Mouse (Mus musculus) midbrain, embryonic 12.5 days (tissue): Measurements from ENCODE around the gene Polr3e. TPM values are rescaled to one million over a fixed set of nuclear protein-coding genes. Genes with fewer than 3 reads are reported as not detected.

Source experiments
- ATAC-seq: fragments of 200-750 bp; cut with Nextera tagmentation; 2 replicates; pipeline ENCODE4 v1.8.0; 2017; ENCODE audit warnings: low read depth, moderate TSS enrichment, moderate library complexity; ENCODE audit not compliant: low FRiP score
- H3K27ac ChIP-seq: fragments of 300-500 bp; sonication (generic); replicated peaks from 2 replicates; pipeline ENCODE4 v1.5.1; 2016; ENCODE audit warnings: mild to moderate bottlenecking
- H3K27me3 ChIP-seq: fragments of 300-500 bp; sonication (generic); 2 replicates; pipeline ENCODE4 v1.6.1; 2016; ENCODE audit warnings: mild to moderate bottlenecking
- H3K36me3 ChIP-seq: fragments of 300-500 bp; sonication (generic); 2 replicates; pipeline ENCODE4 v1.6.1; 2016
- H3K4me1 ChIP-seq: fragments of 300-500 bp; sonication (generic); 2 replicates; pipeline ENCODE4 v1.6.1; 2016
- H3K4me2 ChIP-seq: fragments of 300-500 bp; sonication (generic); replicated peaks from 2 replicates; pipeline ENCODE4 v1.6.1; 2016; ENCODE audit warnings: mild to moderate bottlenecking, moderate library complexity
- H3K4me3 ChIP-seq: fragments of 300-500 bp; sonication (generic); 2 replicates; pipeline ENCODE4 v1.5.1; 2016; ENCODE audit warnings: mild to moderate bottlenecking
- H3K9ac ChIP-seq: fragments of 300-500 bp; sonication (generic); replicated peaks from 2 replicates; pipeline ENCODE4 v1.6.1; 2016; ENCODE audit warnings: mild to moderate bottlenecking, moderate library complexity
- H3K9me3 ChIP-seq: fragments of 300-500 bp; sonication (generic); 2 replicates; pipeline ENCODE4 v1.6.1; 2016; ENCODE audit warnings: mild to moderate bottlenecking
- WGBS: fragments of 180-500 bp; shearing (Covaris S2); methylation state at CpG from one replicate; pipeline ENCODE4 v1.1.7; 2016; 5-methylcytosine and 5-hydroxymethylcytosine counted together
- polyA plus RNA-seq: library from polyadenylated mRNA; unstranded; fragments of >200 nt; fragmentation: Nextera tagmentation; extraction: Ambion mirVana; gene quantifications from 2 replicates; pipeline ENCODE4 v1.2.1, GENCODE M21; 2016

Polr3e gene
- polyA plus RNA-seq, result 31.4 and 33.2 TPM in 2 replicates

DNA sequence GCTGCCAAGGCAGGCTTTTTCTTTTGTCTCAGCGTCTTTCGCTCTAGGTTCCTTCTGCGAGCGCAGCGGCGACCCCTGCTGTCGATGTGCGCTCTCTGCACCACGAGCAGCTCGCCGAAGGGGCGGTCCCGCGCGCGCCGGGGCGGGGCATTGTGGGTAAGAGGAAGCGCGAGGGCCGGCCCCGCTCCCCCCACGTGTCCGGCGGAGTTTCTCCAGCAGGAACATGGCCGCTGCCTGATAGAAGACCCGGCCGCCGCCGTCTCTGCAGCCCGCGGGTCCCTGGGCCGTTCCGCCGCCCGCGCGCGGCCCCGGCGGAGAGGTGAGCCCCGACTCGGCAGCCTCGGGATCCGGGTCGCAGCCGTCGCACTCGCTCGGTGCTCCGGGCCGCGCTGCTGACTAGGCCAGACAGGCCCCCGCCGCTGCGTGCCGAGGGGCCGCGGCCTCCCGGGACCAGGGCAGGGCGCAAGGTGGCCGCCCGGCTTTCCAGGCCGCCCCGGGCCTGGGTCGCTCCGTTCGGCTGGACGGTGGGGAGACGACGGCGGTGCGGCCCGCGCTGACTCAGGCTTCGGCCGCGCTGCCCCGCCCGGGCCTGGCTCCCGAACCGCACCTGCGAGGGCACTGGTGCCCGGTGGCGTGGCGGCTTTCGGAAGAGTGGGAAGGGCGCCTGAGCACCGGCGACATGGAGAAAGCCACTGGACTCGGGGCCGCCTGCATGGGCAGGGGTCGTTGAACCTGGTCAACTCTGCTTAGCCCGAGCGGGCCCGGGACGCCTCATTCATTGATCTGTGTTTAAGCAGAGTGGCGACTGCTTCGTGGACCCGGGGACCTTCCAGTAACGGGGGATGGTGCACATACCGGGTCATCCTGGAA is at the start of gene Polr3e:
TSS of gene Polr3e (plus strand) at position 153 of the 870 bp plus-strand sequence.
- peaks cover 2% of the 10 kb centered on the region for H3K36me3 ChIP-seq
- peak within 1 kb of the TSS; percentile 91 for H3K4me3 ChIP-seq
- H3K9ac ChIP-seq, result peak within 1 kb of the TSS; percentile 87
- H3K4me1 ChIP-seq, result peaks cover 15% of the 10 kb centered on the region; the same call in 1 of the 2 replicates
- H3K27me3 ChIP-seq, result no peaks in the 10 kb centered on the region
- H3K9me3 ChIP-seq, result no peaks in the 10 kb centered on the region
- peak within 1 kb of the TSS; percentile 81 for H3K27ac ChIP-seq
- peak; percentile 93 for ATAC-seq
- H3K4me2 ChIP-seq, result peak within 1 kb of the TSS; percentile 68
- WGBS, result under 1% methylated on average over 102 of the region's 102 CpGs

DNA sequence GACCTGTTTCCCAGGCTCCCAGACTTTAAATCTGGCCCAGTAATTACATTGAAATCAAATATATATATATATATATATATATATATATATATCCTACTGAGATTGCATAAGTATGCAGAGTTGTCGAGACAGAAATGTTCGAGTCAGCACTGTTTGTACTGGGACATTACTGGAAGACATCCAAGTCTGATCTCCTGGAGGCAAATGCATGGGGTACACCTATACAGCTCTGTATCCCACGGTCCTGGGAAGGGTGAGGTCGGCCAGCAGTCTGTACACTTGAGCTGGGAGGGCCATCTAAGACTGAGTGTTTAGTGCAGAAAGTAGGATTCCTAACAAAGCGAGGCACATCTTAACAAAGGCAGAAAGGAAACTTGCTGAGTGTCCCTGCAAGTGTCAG is 47.7 kb upstream of the Polr3e start:
- H3K27ac ChIP-seq, result no peak overlapping the region
- peaks cover 18% of the 10 kb centered on the region for H3K4me1 ChIP-seq
- no peaks in the 10 kb centered on the region for H3K36me3 ChIP-seq
- no peak for ATAC-seq
- H3K27me3 ChIP-seq, result no peaks in the 10 kb centered on the region
- H3K9ac ChIP-seq, result no peak overlapping the region
- no peaks in the 10 kb centered on the region for H3K9me3 ChIP-seq
- no peak overlapping the region for H3K4me3 ChIP-seq
- WGBS, result 71% methylated on average over 5 of the region's 5 CpGs
- no peak overlapping the region for H3K4me2 ChIP-seq

DNA sequence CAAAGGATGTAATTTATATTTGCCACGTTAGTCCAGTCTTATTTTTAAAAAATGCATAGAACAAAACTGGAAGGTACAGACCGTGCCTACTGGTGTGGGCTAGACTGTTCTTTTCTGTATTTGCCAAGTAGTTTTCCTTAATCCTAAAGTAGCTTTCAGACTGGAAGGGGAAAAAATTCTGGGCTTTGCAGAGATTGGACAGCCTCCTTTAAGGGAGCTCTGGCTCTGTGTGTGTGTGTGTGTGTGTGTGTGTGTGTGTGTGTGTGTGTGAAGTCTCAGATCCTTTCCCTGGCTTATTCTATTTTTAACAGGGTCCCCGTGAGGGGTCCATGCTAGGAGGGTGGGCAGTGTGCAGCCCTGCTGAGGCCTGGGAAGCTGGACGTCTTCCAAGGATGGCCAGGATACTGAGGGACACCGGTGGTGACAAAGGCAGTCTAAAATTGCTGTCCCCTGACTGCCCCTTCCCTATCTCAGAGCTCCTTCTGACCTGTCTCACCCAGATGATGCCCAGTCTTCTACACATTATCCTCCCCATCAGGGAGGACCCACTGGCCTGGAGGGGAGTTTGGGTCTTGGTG is 47.0 kb upstream of the Polr3e start:
- ATAC-seq, result no peak

DNA sequence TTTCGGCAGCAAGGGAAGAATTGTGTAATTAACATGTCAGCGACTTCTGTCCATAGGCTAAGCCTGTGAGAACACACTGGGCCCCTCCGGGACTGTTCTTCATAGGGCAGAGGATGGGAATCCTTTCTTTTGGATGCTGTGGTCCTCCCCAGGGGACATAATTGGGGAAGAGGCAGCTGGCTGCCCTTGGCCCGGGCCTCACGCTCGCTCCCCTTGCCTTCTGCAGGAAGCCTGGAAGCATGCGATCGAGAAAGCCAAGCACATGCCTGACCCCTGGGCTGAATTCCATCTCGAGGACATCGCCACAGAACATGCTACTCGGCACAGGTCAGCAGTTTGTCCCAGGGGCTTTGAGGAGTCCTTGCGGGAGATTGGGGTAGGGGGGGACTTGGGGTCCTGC is 44.5 kb upstream of the Polr3e start:
- Histone ChIP-seq H3K27ac (no peak overlapping the region), H3K4me2 (no peak overlapping the region), H3K9me3 (no peaks in the 10 kb centered on the region), H3K4me3 (no peak overlapping the region), H3K27me3 (no peaks in the 10 kb centered on the region), H3K4me1 (no peaks in the 10 kb centered on the region), H3K9ac (no peak overlapping the region), H3K36me3 (no peaks in the 10 kb centered on the region)
- WGBS, result 80% methylated on average over 12 of the region's 12 CpGs
- ATAC-seq, result no peak

More for the DNA sequence above, 47.0 kb upstream of the Polr3e start:
- Histone ChIP-seq H3K9me3 (no peaks in the 10 kb centered on the region), H3K27ac (no peak overlapping the region), H3K4me1 (peaks cover 12% of the 10 kb centered on the region), H3K4me2 (no peak overlapping the region), H3K36me3 (no peaks in the 10 kb centered on the region), H3K27me3 (no peaks in the 10 kb centered on the region), H3K4me3 (no peak overlapping the region), H3K9ac (no peak overlapping the region)
- WGBS, result 73% methylated on average over 5 of the region's 5 CpGs

DNA sequence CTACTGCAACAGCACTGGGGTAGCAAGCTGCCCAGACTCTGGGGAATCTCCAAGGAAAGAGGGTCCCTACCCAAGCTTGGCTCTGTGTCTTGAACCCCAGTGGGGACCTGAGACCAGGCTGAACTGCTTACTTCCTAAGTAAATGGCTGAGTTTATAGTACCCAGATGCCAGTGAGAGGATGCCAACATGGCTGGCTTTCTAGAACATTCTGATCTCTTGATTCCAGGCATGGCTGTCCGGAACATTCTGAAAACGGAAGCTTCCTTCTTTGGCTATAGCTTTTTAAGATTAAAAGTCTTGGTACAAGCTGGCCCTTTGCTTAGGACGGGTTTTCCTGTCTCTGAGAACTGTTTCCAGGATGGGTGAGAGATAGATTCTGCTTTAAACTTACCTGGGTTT is 43.5 kb upstream of the Polr3e start:
- H3K36me3 ChIP-seq, result no peaks in the 10 kb centered on the region
- no peaks in the 10 kb centered on the region for H3K4me1 ChIP-seq
- no peak for ATAC-seq
- H3K27me3 ChIP-seq, result no peaks in the 10 kb centered on the region
- no peak overlapping the region for H3K9ac ChIP-seq
- H3K4me2 ChIP-seq, result no peak overlapping the region
- H3K27ac ChIP-seq, result no peak overlapping the region
- no peaks in the 10 kb centered on the region for H3K9me3 ChIP-seq
- no peak overlapping the region for H3K4me3 ChIP-seq
- WGBS, result 94% methylated on average over 3 of the region's 3 CpGs

DNA sequence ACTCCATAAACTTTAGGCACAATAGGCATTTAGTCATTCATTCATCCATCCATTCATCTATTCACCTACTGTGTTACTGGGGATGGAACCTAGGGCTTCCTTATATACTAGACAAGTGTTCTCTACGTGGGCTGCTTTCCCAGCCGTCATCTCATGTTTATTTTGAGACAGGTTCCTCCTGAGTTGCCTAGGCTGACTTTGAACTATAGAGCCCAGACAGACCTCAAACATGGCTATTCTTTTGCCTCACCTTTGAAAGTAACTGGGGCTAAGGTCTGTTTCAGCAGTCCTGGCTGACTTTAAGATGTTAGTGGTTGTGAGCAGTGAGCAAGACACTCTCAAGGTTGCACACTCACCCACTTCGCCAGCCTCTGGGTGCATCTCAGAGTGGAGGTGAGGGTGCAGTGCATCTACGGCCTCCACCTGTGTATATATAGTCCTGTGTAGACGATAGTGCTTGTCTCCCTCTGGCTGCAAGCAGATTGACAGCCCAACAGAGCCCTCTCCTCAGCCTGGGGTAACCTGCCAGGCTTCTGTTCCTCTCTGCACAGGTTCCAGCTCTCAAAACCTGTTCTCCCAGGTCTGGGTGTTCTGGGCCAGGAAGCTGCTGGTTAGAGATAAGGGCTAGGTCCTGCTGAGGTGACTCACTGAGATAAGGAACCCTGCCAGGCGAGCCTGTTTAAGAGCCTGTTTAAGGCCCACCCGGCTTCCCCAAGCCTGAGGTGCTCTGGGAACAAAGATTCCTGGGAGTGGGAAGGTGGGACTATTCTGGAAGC is 42.6 kb upstream of the Polr3e start:
- Histone ChIP-seq H3K4me3 (no peak overlapping the region), H3K4me2 (no peak overlapping the region), H3K9ac (no peak overlapping the region), H3K4me1 (no peaks in the 10 kb centered on the region), H3K36me3 (0 out of 2 replicates have a peak, but pooled peaks cover 3% of the 10 kb centered on the region), H3K27ac (no peak overlapping the region), H3K9me3 (no peaks in the 10 kb centered on the region), H3K27me3 (no peaks in the 10 kb centered on the region)
- 80% methylated on average over 7 of the region's 7 CpGs for WGBS
- ATAC-seq, result no peak

DNA sequence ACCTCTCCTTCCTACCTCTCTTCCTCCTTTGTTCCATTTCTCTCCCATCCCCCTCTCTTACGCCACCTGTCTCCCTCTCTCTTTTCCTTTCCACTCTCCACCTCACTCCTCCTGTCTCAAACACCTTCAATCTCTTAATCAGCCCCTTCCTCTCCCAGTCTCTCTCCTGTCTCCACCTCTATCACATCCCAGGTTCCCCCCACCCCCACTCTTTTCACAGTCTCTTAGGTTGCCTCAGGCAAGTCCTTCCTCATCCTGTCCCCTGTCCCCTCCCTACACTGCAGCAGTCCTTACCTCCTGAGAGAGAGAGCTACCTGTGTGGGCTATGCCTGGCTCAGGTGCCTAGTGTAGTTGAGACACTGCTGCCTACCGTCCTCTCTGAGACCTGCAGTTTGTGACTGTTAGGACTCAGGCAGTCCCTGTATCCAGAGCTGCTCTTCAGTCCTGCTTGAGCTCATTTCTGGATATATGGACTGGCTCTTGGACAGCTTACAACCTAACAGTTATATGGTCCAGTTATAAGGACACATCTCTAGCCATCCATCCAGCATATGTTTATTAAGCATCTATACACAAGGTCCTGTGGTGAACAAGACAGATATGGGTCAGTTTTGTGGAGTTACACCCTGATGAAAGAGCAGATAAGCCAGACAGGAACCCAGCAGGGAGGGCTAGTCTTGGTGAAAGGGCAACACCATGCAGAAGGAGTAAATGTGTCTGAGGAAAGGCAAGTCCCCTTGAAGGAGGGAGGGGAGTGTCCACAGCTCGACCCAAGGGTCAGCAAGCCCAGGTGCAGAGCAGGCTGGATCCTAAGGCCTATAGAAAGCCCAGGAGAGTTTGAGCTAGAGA is 41.8 kb upstream of the Polr3e start:
- Histone ChIP-seq H3K36me3 (peaks cover 11% of the 10 kb centered on the region), H3K9me3 (no peaks in the 10 kb centered on the region), H3K27ac (no peak overlapping the region), H3K4me1 (no peaks in the 10 kb centered on the region), H3K9ac (no peak overlapping the region), H3K4me2 (no peak overlapping the region), H3K27me3 (no peaks in the 10 kb centered on the region), H3K4me3 (no peak overlapping the region)
- WGBS, result 64% methylated on average over 3 of the region's 3 CpGs
- ATAC-seq, result no peak

DNA sequence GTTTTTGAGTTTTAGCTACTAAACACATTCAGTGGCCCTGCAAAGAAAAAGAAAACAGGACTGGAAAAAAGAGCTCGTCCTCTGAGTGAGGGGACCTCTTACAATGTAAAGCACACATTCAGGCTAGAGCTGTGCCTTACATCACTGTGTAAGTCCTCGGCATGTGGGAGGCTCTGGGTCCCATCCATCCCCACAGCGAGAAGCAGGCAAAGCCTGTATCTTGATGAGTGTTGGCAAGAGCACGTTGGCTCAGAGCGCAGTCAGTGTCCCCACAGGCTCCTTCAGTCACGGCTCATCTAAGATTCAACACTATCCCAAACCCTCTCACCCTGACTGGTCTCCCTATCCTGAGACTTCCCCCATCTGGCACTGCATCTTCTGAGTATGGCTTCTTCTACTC is 39.3 kb upstream of the Polr3e start:
- no peaks in the 10 kb centered on the region for H3K9me3 ChIP-seq
- H3K27ac ChIP-seq, result no peak overlapping the region
- H3K4me3 ChIP-seq, result no peak overlapping the region
- H3K27me3 ChIP-seq, result no peaks in the 10 kb centered on the region
- no peaks in the 10 kb centered on the region for H3K4me1 ChIP-seq
- WGBS, result 84% methylated on average over 6 of the region's 6 CpGs
- ATAC-seq, result no peak
- no peak overlapping the region for H3K4me2 ChIP-seq
- no peak overlapping the region for H3K9ac ChIP-seq
- H3K36me3 ChIP-seq, result peaks cover 18% of the 10 kb centered on the region

DNA sequence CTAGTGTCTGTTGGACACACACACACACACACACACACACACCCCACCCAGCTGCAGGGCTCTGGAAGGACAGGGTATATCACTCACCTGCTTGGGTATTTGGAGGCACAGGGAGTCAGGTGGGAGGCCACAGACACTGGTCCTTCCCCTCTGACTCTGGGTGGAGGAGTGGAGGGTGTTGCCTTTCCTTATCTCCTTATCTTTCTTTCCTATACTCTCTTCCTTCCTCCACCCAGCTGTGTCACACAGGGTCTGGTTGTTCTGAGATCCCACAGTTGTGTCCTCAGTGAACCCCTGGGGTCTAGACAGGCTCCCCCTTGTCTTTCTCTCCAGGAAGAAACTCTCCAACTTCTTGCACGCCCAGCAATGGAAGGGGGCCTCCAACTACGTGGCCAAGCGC is 37.6 kb upstream of the Polr3e start:
- Histone ChIP-seq H3K9me3 (peaks cover 3% of the 10 kb centered on the region; the same call in 1 of the 2 replicates), H3K4me3 (no peak overlapping the region)
- ATAC-seq, result no peak

DNA sequence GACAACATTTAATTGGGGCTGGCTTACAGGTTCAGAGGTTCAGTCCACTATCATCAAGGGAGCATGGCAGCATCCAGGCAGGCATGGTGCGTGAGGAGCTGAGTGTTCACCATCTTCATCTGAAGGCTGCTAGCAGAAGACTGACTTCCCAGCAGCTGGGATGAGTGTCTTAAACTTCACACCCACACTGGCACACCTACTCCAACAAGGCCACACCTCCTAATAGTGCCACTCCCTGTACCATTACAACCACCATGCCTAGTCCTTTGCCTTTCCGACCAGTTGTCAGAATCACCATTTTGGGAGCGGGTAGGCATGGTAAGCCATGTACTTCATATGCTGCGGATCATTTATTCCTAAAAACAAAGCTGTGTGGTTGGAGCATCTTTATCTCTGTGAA is 36.8 kb upstream of the Polr3e start:
- H3K36me3 ChIP-seq, result peaks cover 41% of the 10 kb centered on the region
- no peak for ATAC-seq
- 97% methylated on average over 4 of the region's 4 CpGs for WGBS
- no peaks in the 10 kb centered on the region for H3K27me3 ChIP-seq
- H3K9me3 ChIP-seq, result peaks cover 3% of the 10 kb centered on the region; the same call in 1 of the 2 replicates
- no peaks in the 10 kb centered on the region for H3K4me1 ChIP-seq
- no peak overlapping the region for H3K4me3 ChIP-seq
- no peak overlapping the region for H3K9ac ChIP-seq
- H3K27ac ChIP-seq, result no peak overlapping the region
- H3K4me2 ChIP-seq, result no peak overlapping the region

More for the DNA sequence above, 37.6 kb upstream of the Polr3e start:
- Histone ChIP-seq H3K9ac (no peak overlapping the region), H3K4me1 (no peaks in the 10 kb centered on the region), H3K36me3 (peaks cover 34% of the 10 kb centered on the region), H3K27me3 (no peaks in the 10 kb centered on the region), H3K4me2 (no peak overlapping the region), H3K27ac (no peak overlapping the region)
- 92% methylated on average over 3 of the region's 3 CpGs for WGBS

DNA sequence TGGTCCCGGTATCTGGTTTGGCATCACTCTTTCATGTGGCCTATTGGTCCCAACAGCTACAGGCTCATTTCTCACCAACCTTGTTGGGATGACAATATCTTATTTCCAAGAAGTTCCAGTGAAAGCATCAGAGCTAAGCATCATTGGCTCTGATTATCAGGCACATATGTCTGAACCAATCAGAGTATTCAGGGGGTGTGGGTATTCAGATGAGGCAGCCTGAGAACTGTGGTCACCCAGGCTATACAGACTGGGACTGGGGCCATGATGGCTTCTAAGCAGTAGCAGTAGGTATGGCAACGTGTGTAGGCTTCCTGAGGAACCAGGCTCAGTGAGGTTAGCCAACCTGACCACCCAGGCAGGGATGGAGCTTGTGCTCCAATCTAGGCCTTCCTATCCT is 36.1 kb upstream of the Polr3e start:
- Histone ChIP-seq H3K9me3 (peaks cover 3% of the 10 kb centered on the region; the same call in 1 of the 2 replicates), H3K36me3 (peaks cover 45% of the 10 kb centered on the region), H3K27me3 (no peaks in the 10 kb centered on the region), H3K4me3 (no peak overlapping the region), H3K4me1 (no peaks in the 10 kb centered on the region), H3K9ac (no peak overlapping the region), H3K4me2 (no peak overlapping the region), H3K27ac (no peak overlapping the region)
- WGBS, result 73% methylated on average over 2 of the region's 2 CpGs
- no peak for ATAC-seq
